Mouse (Mus musculus): Measurements from ENCODE around the gene Unc5a.

GRCm38 (mm10) chr13:55047706-55048105 is 98.5 kb downstream of the Unc5a start:
- TF ChIP-seq CTCF (IDR thresholded peaks at IDR 0.05; ENCODE audit: control insufficient read depth, insufficient read depth, insufficient read length): no peak
- no peak for TF ChIP-seq CEBPB (IDR thresholded peaks at IDR 0.05; ENCODE audit: low read depth)
- TF ChIP-seq MAX (IDR thresholded peaks at IDR 0.05): no peak
- no peak for TF ChIP-seq MYOD1 (IDR thresholded peaks at IDR 0.05; ENCODE audit: control insufficient read depth, insufficient read length, low read depth)
- TF ChIP-seq MYOG (IDR thresholded peaks at IDR 0.05; ENCODE audit: control insufficient read depth, extremely low read depth, insufficient read length): no peak
- no peak for TF ChIP-seq USF1 (IDR thresholded peaks at IDR 0.05; ENCODE audit: low read depth)

All from C2C12 (cell line).